Mouse (Mus musculus) embryonic facial prominence, embryonic 13.5 days (tissue): ENCODE results near the gene Zfp30. TPM values are rescaled to one million over a fixed set of nuclear protein-coding genes. Genes with fewer than 3 reads are reported as not detected.
A peak's percentile ranks its signal among the peaks of the same experiment; 100 is the strongest.

Experiments used
- ATAC-seq: fragments of 200-750 bp; cut with Nextera tagmentation; 2 replicates; pipeline ENCODE4 v1.8.0; 2017; ENCODE audit warnings: low read depth; ENCODE audit not compliant: insufficient number of reproducible peaks, insufficient read depth, low FRiP score, low TSS enrichment
- H3K27ac ChIP-seq: fragments of 300-500 bp; sonication (generic); 2 replicates; pipeline ENCODE4 v1.5.1; 2015; ENCODE audit warnings: moderate library complexity, mild to moderate bottlenecking, inconsistent platforms
- H3K27me3 ChIP-seq: fragments of 300-500 bp; sonication (generic); 2 replicates; pipeline ENCODE4 v1.6.1; 2015; ENCODE audit warnings: mild to moderate bottlenecking, inconsistent platforms
- H3K36me3 ChIP-seq: fragments of 300-500 bp; sonication (generic); 2 replicates; pipeline ENCODE4 v1.6.1; 2015; ENCODE audit warnings: mild to moderate bottlenecking, inconsistent platforms
- H3K4me1 ChIP-seq: fragments of 300-500 bp; sonication (generic); 2 replicates; pipeline ENCODE4 v1.6.1; 2015; ENCODE audit warnings: inconsistent platforms
- H3K4me2 ChIP-seq: fragments of 300-500 bp; sonication (generic); 2 replicates; pipeline ENCODE4 v1.6.1; 2015; ENCODE audit warnings: moderate library complexity, mild to moderate bottlenecking, inconsistent platforms
- H3K4me3 ChIP-seq: fragments of 300-500 bp; sonication (generic); 2 replicates; pipeline ENCODE4 v1.5.1; 2015; ENCODE audit warnings: mild to moderate bottlenecking, inconsistent platforms
- H3K9ac ChIP-seq: fragments of 300-500 bp; sonication (generic); 2 replicates; pipeline ENCODE4 v1.6.1; 2015; ENCODE audit warnings: mild to moderate bottlenecking, inconsistent platforms
- H3K9me3 ChIP-seq: fragments of 300-500 bp; sonication (generic); 2 replicates; pipeline ENCODE4 v1.6.1; 2016; ENCODE audit warnings: inconsistent platforms
- WGBS: fragments of 180-500 bp; shearing (Covaris S2); methylation state at CpG from one replicate; pipeline ENCODE4 v1.1.7; 2015; ENCODE audit warnings: mixed read lengths; 5-methylcytosine and 5-hydroxymethylcytosine counted together
- polyA plus RNA-seq: library from polyadenylated mRNA; unstranded; fragments of >200 nt; fragmentation: Nextera tagmentation; extraction: Ambion mirVana; gene quantifications from 2 replicates; pipeline ENCODE4 v1.2.1, GENCODE M21; 2015

Zfp30 gene
- polyA plus RNA-seq, 1 experiment from 2014 or later = 10.8 TPM

- WGBS = 48% methylated on average over 8 of the region's 8 CpGs
- H3K9ac ChIP-seq = peak overlapping the region; percentile 66
Measured at GRCm38 (mm10) chr7:29785023-29785422, 1.2 kb downstream of the Zfp30 start.

GRCm38 (mm10) chr7:29785888-29786287 lies 2.1 kb downstream of the Zfp30 start:
- Histone ChIP-seq H3K9me3 (no peaks in the 10 kb centered on the region; the same call in 1 of the 2 replicates), H3K36me3 (peaks cover 43% of the 10 kb centered on the region), H3K27me3 (no peaks in the 10 kb centered on the region), H3K4me2 (peak overlapping the region; percentile 78), H3K4me1 (peaks cover 16% of the 10 kb centered on the region), H3K9ac (peak overlapping the region; percentile 66; the same call in 1 of the 2 replicates), H3K27ac (no peak overlapping the region), H3K4me3 (peak overlapping the region; percentile 91)
- ATAC-seq = no peak
- 76% methylated on average over 5 of the region's 5 CpGs for WGBS

More at GRCm38 (mm10) chr7:29785023-29785422, 1.2 kb downstream of the Zfp30 start:
- ATAC-seq = no peak
- H3K4me3 ChIP-seq = peak overlapping the region; percentile 91
- H3K27ac ChIP-seq = no peak overlapping the region
- H3K4me1 ChIP-seq = peaks cover 16% of the 10 kb centered on the region
- peak overlapping the region; percentile 78 for H3K4me2 ChIP-seq
- H3K27me3 ChIP-seq = no peaks in the 10 kb centered on the region
- no peaks in the 10 kb centered on the region; the same call in 1 of the 2 replicates for H3K9me3 ChIP-seq
- H3K36me3 ChIP-seq = peaks cover 34% of the 10 kb centered on the region

- peaks cover 9% of the 10 kb centered on the region for H3K27me3 ChIP-seq
- H3K9me3 ChIP-seq = peaks cover 17% of the 10 kb centered on the region
- H3K4me3 ChIP-seq = no peak overlapping the region
- ATAC-seq = no peak
- H3K9ac ChIP-seq = no peak overlapping the region
- H3K36me3 ChIP-seq = peaks cover 73% of the 10 kb centered on the region
- no peak overlapping the region for H3K4me2 ChIP-seq
- no peak overlapping the region for H3K27ac ChIP-seq
- WGBS = 27% methylated on average over 27 of the region's 27 CpGs
- no peaks in the 10 kb centered on the region for H3K4me1 ChIP-seq
Measured at GRCm38 (mm10) chr7:29792906-29793305, 9.1 kb downstream of the Zfp30 start.

GRCm38 (mm10) chr7:29807046-29807445 lies 23.2 kb downstream of the Zfp30 start:
- Histone ChIP-seq H3K4me3 (no peak overlapping the region), H3K9ac (no peak overlapping the region)

GRCm38 (mm10) chr7:29812244-29812643 lies 28.4 kb downstream of the Zfp30 start:
- no peak overlapping the region for H3K27ac ChIP-seq
- no peak overlapping the region for H3K4me3 ChIP-seq
- 88% methylated on average over 1 of the region's 1 CpGs for WGBS
- peaks cover 17% of the 10 kb centered on the region for H3K4me1 ChIP-seq
- ATAC-seq = no peak
- no peaks in the 10 kb centered on the region for H3K9me3 ChIP-seq
- H3K27me3 ChIP-seq = no peaks in the 10 kb centered on the region
- H3K4me2 ChIP-seq = no peak overlapping the region
- peaks cover 3% of the 10 kb centered on the region; the same call in 1 of the 2 replicates for H3K36me3 ChIP-seq
- no peak overlapping the region for H3K9ac ChIP-seq

More at GRCm38 (mm10) chr7:29807046-29807445, 23.2 kb downstream of the Zfp30 start:
- Histone ChIP-seq H3K4me2 (no peak overlapping the region), H3K9me3 (no peaks in the 10 kb centered on the region), H3K4me1 (no peaks in the 10 kb centered on the region), H3K27me3 (no peaks in the 10 kb centered on the region), H3K27ac (no peak overlapping the region), H3K36me3 (peaks cover 3% of the 10 kb centered on the region; the same call in 1 of the 2 replicates)
- 83% methylated on average over 5 of the region's 5 CpGs for WGBS
- no peak for ATAC-seq

GRCm38 (mm10) chr7:29814381-29814780 lies 30.6 kb downstream of the Zfp30 start:
- Histone ChIP-seq H3K36me3 (peaks cover 6% of the 10 kb centered on the region; the same call in 1 of the 2 replicates), H3K27ac (no peak overlapping the region), H3K9ac (no peak overlapping the region), H3K9me3 (no peaks in the 10 kb centered on the region), H3K4me2 (peak overlapping the region; percentile 83), H3K27me3 (no peaks in the 10 kb centered on the region), H3K4me3 (no peak overlapping the region; the same call in 1 of the 2 replicates), H3K4me1 (peaks cover 35% of the 10 kb centered on the region)
- WGBS = 94% methylated on average over 2 of the region's 2 CpGs
- no peak for ATAC-seq

- WGBS = 2% methylated on average over 12 of the region's 12 CpGs
- Histone ChIP-seq H3K36me3 (peaks cover 6% of the 10 kb centered on the region; the same call in 1 of the 2 replicates), H3K4me1 (peaks cover 37% of the 10 kb centered on the region), H3K27me3 (no peaks in the 10 kb centered on the region), H3K4me2 (peak overlapping the region; percentile 83), H3K4me3 (peak overlapping the region; percentile 67), H3K27ac (peak overlapping the region; percentile 48; the same call in 1 of the 2 replicates), H3K9ac (peak overlapping the region; percentile 77), H3K9me3 (no peaks in the 10 kb centered on the region)
- 0 out of 2 replicates have a peak, but pooled peaks have one; percentile 46 for ATAC-seq
Measured at GRCm38 (mm10) chr7:29815061-29815784, 31.4 kb downstream of the Zfp30 start.

- Histone ChIP-seq H3K9ac (peak within 1 kb of the TSS; percentile 77), H3K9me3 (no peaks in the 10 kb centered on the region), H3K4me1 (peaks cover 37% of the 10 kb centered on the region), H3K36me3 (peaks cover 10% of the 10 kb centered on the region; the same call in 1 of the 2 replicates), H3K27me3 (no peaks in the 10 kb centered on the region), H3K4me3 (peak within 1 kb of the TSS; percentile 67), H3K27ac (peak within 1 kb of the TSS; percentile 48), H3K4me2 (peak within 1 kb of the TSS; percentile 83)
- WGBS = under 1% methylated on average over 26 of the region's 26 CpGs
- peak; percentile 96 for ATAC-seq
Measured at GRCm38 (mm10) chr7:29815910-29816429, 32.2 kb downstream of the Zfp30 start, which contains the start of gene Zfp790. Zfp790 (plus strand) TSS chr7:29816114.

GRCm38 (mm10) chr7:29818619-29819254 lies 34.9 kb downstream of the Zfp30 start:
- H3K4me3 ChIP-seq = peak overlapping the region; percentile 65
- H3K4me2 ChIP-seq = peak overlapping the region; percentile 82
- H3K36me3 ChIP-seq = peaks cover 34% of the 10 kb centered on the region
- peak overlapping the region; percentile 78 for H3K9ac ChIP-seq
- no peak overlapping the region for H3K27ac ChIP-seq
- peaks cover 37% of the 10 kb centered on the region for H3K4me1 ChIP-seq
- 3% methylated on average over 12 of the region's 12 CpGs for WGBS
- H3K27me3 ChIP-seq = no peaks in the 10 kb centered on the region
- no peak; the same call in 1 of the 2 replicates for ATAC-seq
- no peaks in the 10 kb centered on the region for H3K9me3 ChIP-seq

- Histone ChIP-seq H3K36me3 (peaks cover 87% of the 10 kb centered on the region), H3K4me1 (no peaks in the 10 kb centered on the region), H3K9me3 (no peaks in the 10 kb centered on the region), H3K27me3 (no peaks in the 10 kb centered on the region), H3K4me3 (no peak overlapping the region), H3K9ac (no peak overlapping the region), H3K4me2 (no peak overlapping the region), H3K27ac (no peak overlapping the region)
- no peak for ATAC-seq
- 93% methylated on average over 12 of the region's 12 CpGs for WGBS
Measured at GRCm38 (mm10) chr7:29828001-29828400, 44.2 kb downstream of the Zfp30 start.

GRCm38 (mm10) chr7:29829804-29830203 lies 46.0 kb downstream of the Zfp30 start:
- ATAC-seq = no peak
- Histone ChIP-seq H3K4me1 (no peaks in the 10 kb centered on the region), H3K36me3 (peaks cover 87% of the 10 kb centered on the region), H3K27me3 (no peaks in the 10 kb centered on the region), H3K9me3 (no peaks in the 10 kb centered on the region), H3K4me2 (no peak overlapping the region), H3K9ac (no peak overlapping the region), H3K27ac (no peak overlapping the region), H3K4me3 (no peak overlapping the region)
- 94% methylated on average over 12 of the region's 12 CpGs for WGBS
